Mouse (Mus musculus): Measurements from ENCODE around the gene Mrtfb.

DNA sequence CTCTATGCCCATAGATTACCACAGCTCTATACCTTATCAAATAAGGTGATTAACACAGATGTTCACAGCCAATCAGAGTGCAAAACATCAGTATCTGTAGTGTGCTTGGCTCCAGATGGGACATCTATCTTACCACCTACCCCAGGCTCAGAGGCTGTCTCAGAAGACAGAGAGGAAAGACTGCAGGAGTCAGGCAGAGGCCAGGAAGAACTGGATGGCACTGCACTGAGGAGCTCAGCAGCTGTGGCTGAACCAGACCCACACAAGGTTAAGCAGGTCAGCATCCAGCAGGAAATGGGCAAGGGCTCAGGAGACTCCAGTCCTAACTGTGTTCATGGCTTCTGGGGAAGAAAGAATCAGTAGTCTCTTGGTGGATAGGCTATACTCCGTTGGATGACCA, 55.1 kb downstream of the Mrtfb start:
- no peak for TF ChIP-seq CTCF (IDR thresholded peaks at IDR 0.05; ENCODE audit: low read depth, low read length)
- TF ChIP-seq GATA1 (IDR thresholded peaks at IDR 0.05; ENCODE audit: borderline replicate concordance, low read length): no peak
- TF ChIP-seq POLR2AphosphoS5 (IDR thresholded peaks at IDR 0.05; ENCODE audit: insufficient replicate concordance, low read depth, low read length): no peak
- TF ChIP-seq TAL1 (conservative IDR thresholded peaks at IDR 0.05; ENCODE audit: low read depth, low read length): no peak
